Mouse (Mus musculus) midbrain, postnatal 0 days (tissue): Measurements from ENCODE around the gene Prr5. TPM values are rescaled to one million over a fixed set of nuclear protein-coding genes. Genes with fewer than 3 reads are reported as not detected.

Experiments used
- ATAC-seq: fragments of 200-750 bp; cut with Nextera tagmentation; 2 replicates; pipeline ENCODE4 v1.8.0; 2017; ENCODE audit warnings: moderate number of reproducible peaks, mild to moderate bottlenecking, moderate TSS enrichment, moderate library complexity; ENCODE audit not compliant: low FRiP score
- DNase-seq: peaks from one replicate; pipeline ENCODE4 v3.0.0-alpha.2; 2015; ENCODE audit warnings: low spot score
- H3K27ac ChIP-seq: fragments of 300-500 bp; sonication (generic); 2 replicates; pipeline ENCODE4 v1.5.1; 2014; ENCODE audit warnings: low read depth, mild to moderate bottlenecking, low read length, mixed read lengths
- H3K27me3 ChIP-seq: fragments of 300-500 bp; sonication (generic); 2 replicates; pipeline ENCODE4 v1.6.1; 2014; ENCODE audit warnings: low read length, control low read depth, mixed read lengths; ENCODE audit not compliant: insufficient read depth
- H3K36me3 ChIP-seq: fragments of 300-500 bp; sonication (generic); 2 replicates; pipeline ENCODE4 v1.6.1; 2014; ENCODE audit warnings: low read length, control low read depth, mixed read lengths; ENCODE audit not compliant: insufficient read depth
- H3K4me1 ChIP-seq: fragments of 300-500 bp; sonication (generic); 2 replicates; pipeline ENCODE4 v1.6.1; 2014; ENCODE audit warnings: mild to moderate bottlenecking, control low read depth, antibody characterized with exemption, low read length, mixed read lengths; ENCODE audit not compliant: insufficient read depth
- H3K4me2 ChIP-seq: fragments of 300-500 bp; sonication (generic); 2 replicates; pipeline ENCODE4 v1.6.1; 2014; ENCODE audit warnings: low read depth, mild to moderate bottlenecking, low read length, mixed read lengths; ENCODE audit not compliant: poor library complexity, severe bottlenecking
- H3K4me3 ChIP-seq: fragments of 300-500 bp; sonication (generic); 2 replicates; pipeline ENCODE4 v1.5.1; 2014; ENCODE audit warnings: low read depth, mild to moderate bottlenecking, low read length, moderate library complexity
- H3K9ac ChIP-seq: fragments of 300-500 bp; sonication (generic); replicated peaks from 2 replicates; pipeline ENCODE4 v1.6.1; 2014; ENCODE audit warnings: mild to moderate bottlenecking, low read length, moderate library complexity, mixed read lengths; ENCODE audit not compliant: poor library complexity, severe bottlenecking
- H3K9me3 ChIP-seq: fragments of 300-500 bp; sonication (generic); 2 replicates; pipeline ENCODE4 v1.6.1; 2016; ENCODE audit warnings: low read length, control low read depth
- CTCF ChIP-seq: IDR thresholded peaks from 2 replicates; pipeline ENCODE4 v1.5.1; 2016; ENCODE audit warnings: antibody characterized with exemption, mild to moderate bottlenecking
- WGBS: fragments of 180-500 bp; shearing (Covaris S2); extraction: QIAGEN DNeasy Blood & Tissue Kit; methylation state at CpG from one replicate; pipeline ENCODE4 v1.1.7; 2014; 5-methylcytosine and 5-hydroxymethylcytosine counted together
- polyA plus RNA-seq: library from polyadenylated mRNA; unstranded; fragments of >200 nt; fragmentation: Nextera tagmentation; extraction: Ambion mirVana; gene quantifications from 2 replicates; pipeline ENCODE4 v1.2.1, GENCODE M21; 2015
- total RNA-seq: library from RNA; depleted of rRNA; stranded (reverse); fragments of >200 nt; gene quantifications from 2 replicates; pipeline ENCODE4 v1.2.3, GENCODE M21; 2014

Prr5 gene
- total and polyA plus RNA-seq, 2 experiments from 2014 or later = 33.4 to 37.8 TPM

- Histone ChIP-seq H3K9me3 (no peaks in the 10 kb centered on the region), H3K27me3 (no peaks in the 10 kb centered on the region), H3K4me3 (no peak overlapping the region), H3K9ac (no peak overlapping the region), H3K4me2 (no peak overlapping the region), H3K36me3 (no peaks in the 10 kb centered on the region), H3K4me1 (no peaks in the 10 kb centered on the region), H3K27ac (no peak overlapping the region)
- ATAC-seq (no peak), DNase-seq (no peak)
- WGBS = 67% methylated on average over 18 of the region's 18 CpGs
- no peak for TF ChIP-seq CTCF
Measured at GRCm38 (mm10) chr15:84731676-84732424, 62.4 kb downstream of the Prr5 start.

DNA sequence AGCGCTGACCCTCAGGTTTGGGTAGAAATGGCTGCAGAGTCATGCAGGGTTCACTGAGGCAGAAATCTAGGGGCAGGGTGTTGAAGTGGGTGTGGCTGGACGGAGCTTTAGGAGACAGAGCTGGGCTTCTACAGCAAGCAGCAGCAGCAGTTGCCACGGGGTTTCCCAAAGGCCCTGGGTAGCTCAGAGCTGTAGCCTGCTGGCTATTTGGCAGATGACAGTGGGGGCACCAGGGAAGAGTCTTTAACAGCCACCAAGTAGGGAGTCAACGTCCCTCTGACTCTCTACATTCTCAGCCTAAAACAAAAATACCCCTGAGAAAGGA is 63.0 kb downstream of the Prr5 start:
- ATAC-seq = no peak
- no peak for DNase-seq
- Histone ChIP-seq H3K36me3 (no peaks in the 10 kb centered on the region), H3K27ac (no peak overlapping the region), H3K4me3 (no peak overlapping the region), H3K27me3 (no peaks in the 10 kb centered on the region), H3K9ac (no peak overlapping the region), H3K4me1 (no peaks in the 10 kb centered on the region), H3K9me3 (no peaks in the 10 kb centered on the region), H3K4me2 (no peak overlapping the region)
- no peak for TF ChIP-seq CTCF
- 71% methylated on average over 4 of the region's 4 CpGs for WGBS

GRCm38 (mm10) chr15:84736346-84736993 is 67.0 kb downstream of the Prr5 start:
- TF ChIP-seq CTCF = no peak

DNA sequence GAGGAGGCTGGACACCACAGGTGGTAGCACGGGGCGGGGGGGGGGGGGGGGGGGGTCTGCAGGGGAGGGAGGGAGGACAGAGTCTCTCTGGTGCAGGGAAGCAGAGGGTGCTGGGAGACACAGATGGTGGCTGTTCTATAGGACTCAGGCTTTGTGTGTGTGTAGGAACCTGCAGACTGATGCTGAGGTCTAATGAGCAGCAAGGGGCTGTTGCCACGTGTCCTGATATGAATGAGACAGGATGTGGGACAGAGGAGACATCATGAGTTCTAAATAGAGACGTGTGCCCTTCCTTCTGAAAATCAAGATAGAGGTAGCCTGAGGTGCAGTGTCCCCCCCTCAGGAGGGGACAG is 67.5 kb downstream of the Prr5 start:
- H3K36me3 ChIP-seq = no peaks in the 10 kb centered on the region
- no peak for TF ChIP-seq CTCF
- no peak overlapping the region for H3K4me3 ChIP-seq
- H3K4me1 ChIP-seq = no peaks in the 10 kb centered on the region
- peak; percentile 21; the same call in 1 of the 2 replicates for ATAC-seq
- peak overlapping the region; percentile 47; the same call in 1 of the 2 replicates for H3K27ac ChIP-seq
- no peaks in the 10 kb centered on the region for H3K9me3 ChIP-seq
- DNase-seq = no peak
- H3K9ac ChIP-seq = no peak overlapping the region
- WGBS = 25% methylated on average over 2 of the region's 4 CpGs
- no peaks in the 10 kb centered on the region for H3K27me3 ChIP-seq
- H3K4me2 ChIP-seq = no peak overlapping the region; the same call in 1 of the 2 replicates

More at GRCm38 (mm10) chr15:84736346-84736993, 67.0 kb downstream of the Prr5 start:
- Histone ChIP-seq H3K4me3 (no peak overlapping the region), H3K36me3 (no peaks in the 10 kb centered on the region), H3K9me3 (no peaks in the 10 kb centered on the region), H3K4me1 (no peaks in the 10 kb centered on the region), H3K4me2 (peak overlapping the region; percentile 12; the same call in 1 of the 2 replicates), H3K27me3 (no peaks in the 10 kb centered on the region), H3K27ac (peak overlapping the region; percentile 62), H3K9ac (peak overlapping the region; percentile 44)
- peak; percentile 73 for DNase-seq
- peak; percentile 84 for ATAC-seq
- WGBS = 47% methylated on average over 11 of the region's 11 CpGs

GRCm38 (mm10) chr15:84738246-84738645 is 68.8 kb downstream of the Prr5 start:
- no peak overlapping the region for H3K4me3 ChIP-seq
- H3K9ac ChIP-seq = no peak overlapping the region
- H3K36me3 ChIP-seq = no peaks in the 10 kb centered on the region
- H3K9me3 ChIP-seq = no peaks in the 10 kb centered on the region
- TF ChIP-seq CTCF = no peak
- no peak for DNase-seq
- no peaks in the 10 kb centered on the region for H3K4me1 ChIP-seq
- no peaks in the 10 kb centered on the region for H3K27me3 ChIP-seq
- ATAC-seq = no peak
- WGBS = 82% methylated on average over 7 of the region's 7 CpGs
- H3K27ac ChIP-seq = no peak overlapping the region
- no peak overlapping the region for H3K4me2 ChIP-seq

GRCm38 (mm10) chr15:84741573-84741972 is 72.2 kb downstream of the Prr5 start:
- Histone ChIP-seq H3K27ac (no peak overlapping the region), H3K4me1 (no peaks in the 10 kb centered on the region), H3K27me3 (no peaks in the 10 kb centered on the region), H3K4me3 (no peak overlapping the region), H3K36me3 (no peaks in the 10 kb centered on the region), H3K9ac (no peak overlapping the region), H3K4me2 (no peak overlapping the region), H3K9me3 (no peaks in the 10 kb centered on the region)
- peak; percentile 36 for TF ChIP-seq CTCF
- 87% methylated on average over 3 of the region's 3 CpGs for WGBS
- no peak for ATAC-seq
- DNase-seq = no peak
